Mouse (Mus musculus): ENCODE results near the gene Tnfaip8l3. TPM values are rescaled to one million over a fixed set of nuclear protein-coding genes. Genes with fewer than 3 reads are reported as not detected.
A peak's percentile ranks its signal among the peaks of the same experiment; 100 is the strongest.

The Tnfaip8l3 gene
- total RNA-seq, 4 experiments from 2014 or later, result 0.10 to 0.62 (median 0.28) TPM

GRCm38 (mm10) chr9:53986972-53987371 is 81.2 kb downstream of the Tnfaip8l3 start:
- no peak for DNase-seq

GRCm38 (mm10) chr9:53984868-53985267 is 83.3 kb downstream of the Tnfaip8l3 start:
- no peak for DNase-seq

- DNase-seq, result peak; percentile 24
Measured at GRCm38 (mm10) chr9:53975122-53975518, 93.1 kb downstream of the Tnfaip8l3 start, which contains the start of gene Elmod1. TSS of gene Elmod1 (minus strand) at chr9:53975301.

GRCm38 (mm10) chr9:53974328-53975121 is 93.7 kb downstream of the Tnfaip8l3 start:
- no peak for DNase-seq

- DNase-seq, result no peak
Measured at GRCm38 (mm10) chr9:53973929-53974327, 94.3 kb downstream of the Tnfaip8l3 start.

Other genes starting within 250 kb of the Tnfaip8l3 start
- not detected for gene Sln, start 218.2 kb downstream of the Tnfaip8l3 start, total RNA-seq (2022)
- gene Elmod1, start 93.1 kb downstream of the Tnfaip8l3 start, total RNA-seq (2022), result 1 to 10 TPM; 3.8 to 7.0 (median 4.3) TPM
- not detected for gene Cyp19a1, start 199.7 kb upstream of the Tnfaip8l3 start, total RNA-seq (2022)
- 10 to 100 TPM in 2 of 4 experiments, 1 to 10 TPM in 2; 7.0 to 14.0 (median 9.5) TPM for gene Gldn, start 218.1 kb upstream of the Tnfaip8l3 start, total RNA-seq (2022)